Mouse (Mus musculus) erythroblast, embryonic 14.5 days (primary cell): ENCODE measurements around the gene Tmem156.

Experiments used
- GATA1 ChIP-seq: IDR thresholded peaks from 2 replicates; pipeline ENCODE4 v1.6.1; 2012; ENCODE audit warnings: low read length, inconsistent platforms, mixed read lengths
- TAL1 ChIP-seq: IDR thresholded peaks from 3 replicates; pipeline ENCODE4 v1.6.1; 2012; ENCODE audit warnings: low read length, inconsistent platforms, mixed read lengths

DNA sequence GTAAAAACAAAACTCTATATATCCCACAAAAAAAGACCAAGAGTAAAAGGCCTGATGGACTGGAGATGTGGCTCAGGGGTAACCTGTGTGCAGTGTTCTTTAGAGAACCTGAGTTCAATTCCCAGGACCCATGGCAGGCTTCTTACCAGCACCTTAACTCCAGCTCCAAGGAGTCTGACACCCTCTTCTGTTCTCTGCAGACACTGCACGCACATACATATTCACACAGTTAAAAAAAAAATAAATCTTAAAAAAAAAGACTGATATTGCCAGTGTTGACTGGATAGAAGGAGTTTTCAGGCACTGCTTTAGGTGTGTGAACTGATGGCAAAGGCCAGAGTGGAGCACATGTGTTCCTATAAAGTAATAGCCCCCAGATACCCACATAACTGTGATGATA is 34.2 kb upstream of the Tmem156 start:
- TF ChIP-seq TAL1 (no peak), GATA1 (no peak)
